Mouse (Mus musculus): ENCODE measurements around the gene Traf3ip3. TPM values are rescaled to one million over a fixed set of nuclear protein-coding genes. Genes with fewer than 3 reads are reported as not detected.
A peak's percentile ranks its signal among the peaks of the same experiment; 100 is the strongest.

Gene Traf3ip3
- total and polyA plus RNA-seq, 3 experiments, result 13.4 to 48.7 (median 14.1) TPM

GRCm38 (mm10) chr1:193174143-193174733 is 27.3 kb downstream of the Traf3ip3 start:
- TF ChIP-seq CTCF (IDR thresholded peaks at IDR 0.05; ENCODE audit: low read depth, low read length) (no peak), GATA2 (IDR thresholded peaks at IDR 0.05; ENCODE audit: borderline replicate concordance, low read depth, low read length) (no peak), GATA1 (IDR thresholded peaks at IDR 0.05; ENCODE audit: borderline replicate concordance, low read length) (no peak), TAL1 (conservative IDR thresholded peaks at IDR 0.05; ENCODE audit: low read depth, low read length) (no peak), POLR2AphosphoS5 (IDR thresholded peaks at IDR 0.05; ENCODE audit: insufficient replicate concordance, low read depth, low read length) (no peak)
- H3K27me3 ChIP-seq (ENCODE audit: insufficient read depth, low read length), result peaks cover 2% of the 10 kb centered on the region; the same call in 1 of the 2 replicates
- ATAC-seq (ENCODE audit: extremely low read depth, insufficient number of reproducible peaks, low FRiP score, poor library complexity, severe bottlenecking) (no peak), DNase-seq (ENCODE audit: low spot score) (no peak)
- H3K4me3 ChIP-seq (ENCODE audit: low read depth, low read length), result peak overlapping the region; percentile 79
- peaks cover 28% of the 10 kb centered on the region for H3K36me3 ChIP-seq (replicated peaks)
- H3K4me1 ChIP-seq (ENCODE audit: insufficient read depth, low read depth, low read length), result peaks cover 36% of the 10 kb centered on the region
- H3K9me3 ChIP-seq (replicated peaks), result no peaks in the 10 kb centered on the region

- peaks cover 36% of the 10 kb centered on the region for H3K4me1 ChIP-seq (ENCODE audit: insufficient read depth, low read depth, low read length)
- H3K27me3 ChIP-seq (ENCODE audit: insufficient read depth, low read length), result peaks cover 4% of the 10 kb centered on the region; the same call in 1 of the 2 replicates
- H3K36me3 ChIP-seq (replicated peaks), result peaks cover 28% of the 10 kb centered on the region
- no peaks in the 10 kb centered on the region for H3K9me3 ChIP-seq (replicated peaks)
- DNase-seq (ENCODE audit: low spot score), result no peak
- no peak for ATAC-seq (ENCODE audit: extremely low read depth, insufficient number of reproducible peaks, low FRiP score, poor library complexity, severe bottlenecking)
- TF ChIP-seq GATA1 (IDR thresholded peaks at IDR 0.05; ENCODE audit: borderline replicate concordance, low read length) (no peak), POLR2AphosphoS5 (IDR thresholded peaks at IDR 0.05; ENCODE audit: insufficient replicate concordance, low read depth, low read length) (no peak), TAL1 (conservative IDR thresholded peaks at IDR 0.05; ENCODE audit: low read depth, low read length) (no peak), CTCF (IDR thresholded peaks at IDR 0.05; ENCODE audit: low read depth, low read length) (no peak), GATA2 (IDR thresholded peaks at IDR 0.05; ENCODE audit: borderline replicate concordance, low read depth, low read length) (no peak)
- H3K4me3 ChIP-seq (ENCODE audit: low read depth, low read length), result peak overlapping the region; percentile 79
Measured at GRCm38 (mm10) chr1:193173810-193174129, 27.7 kb downstream of the Traf3ip3 start.

- Histone ChIP-seq H3K4me1 (ENCODE audit: insufficient read depth, low read depth, low read length) (peaks cover 36% of the 10 kb centered on the region), H3K27me3 (ENCODE audit: insufficient read depth, low read length) (peaks cover 6% of the 10 kb centered on the region), H3K36me3 (replicated peaks) (peaks cover 27% of the 10 kb centered on the region), H3K4me3 (ENCODE audit: low read depth, low read length) (peak overlapping the region; percentile 79), H3K9me3 (replicated peaks) (no peaks in the 10 kb centered on the region)
- DNase-seq (ENCODE audit: low spot score) (peak; percentile 87), ATAC-seq (ENCODE audit: extremely low read depth, insufficient number of reproducible peaks, low FRiP score, poor library complexity, severe bottlenecking) (peak; percentile 93)
- TF ChIP-seq GATA1 (IDR thresholded peaks at IDR 0.05; ENCODE audit: borderline replicate concordance, low read length) (no peak), POLR2AphosphoS5 (IDR thresholded peaks at IDR 0.05; ENCODE audit: insufficient replicate concordance, low read depth, low read length) (no peak), GATA2 (IDR thresholded peaks at IDR 0.05; ENCODE audit: borderline replicate concordance, low read depth, low read length) (no peak), CTCF (IDR thresholded peaks at IDR 0.05; ENCODE audit: low read depth, low read length) (no peak), TAL1 (conservative IDR thresholded peaks at IDR 0.05; ENCODE audit: low read depth, low read length) (no peak)
Measured at GRCm38 (mm10) chr1:193172991-193173809, 28.3 kb downstream of the Traf3ip3 start.

- Histone ChIP-seq H3K9me3 (replicated peaks) (no peaks in the 10 kb centered on the region), H3K4me3 (ENCODE audit: low read depth, low read length) (no peak overlapping the region), H3K4me1 (ENCODE audit: insufficient read depth, low read depth, low read length) (peaks cover 26% of the 10 kb centered on the region), H3K27me3 (ENCODE audit: insufficient read depth, low read length) (peaks cover 33% of the 10 kb centered on the region), H3K36me3 (replicated peaks) (peaks cover 12% of the 10 kb centered on the region)
- no peak for ATAC-seq (ENCODE audit: extremely low read depth, insufficient number of reproducible peaks, low FRiP score, poor library complexity, severe bottlenecking)
- no peak for DNase-seq (ENCODE audit: low spot score)
- TF ChIP-seq GATA2 (IDR thresholded peaks at IDR 0.05; ENCODE audit: borderline replicate concordance, low read depth, low read length) (no peak), TAL1 (conservative IDR thresholded peaks at IDR 0.05; ENCODE audit: low read depth, low read length) (no peak), CTCF (IDR thresholded peaks at IDR 0.05; ENCODE audit: low read depth, low read length) (no peak), POLR2AphosphoS5 (IDR thresholded peaks at IDR 0.05; ENCODE audit: insufficient replicate concordance, low read depth, low read length) (no peak), GATA1 (IDR thresholded peaks at IDR 0.05; ENCODE audit: borderline replicate concordance, low read length) (no peak)
Measured at GRCm38 (mm10) chr1:193169856-193170255, 31.6 kb downstream of the Traf3ip3 start.

GRCm38 (mm10) chr1:193169228-193169627 is 32.3 kb downstream of the Traf3ip3 start:
- no peak for TF ChIP-seq CTCF (IDR thresholded peaks at IDR 0.05; ENCODE audit: low read depth, low read length)
- no peak for TF ChIP-seq TAL1 (conservative IDR thresholded peaks at IDR 0.05; ENCODE audit: low read depth, low read length)
- TF ChIP-seq POLR2AphosphoS5 (IDR thresholded peaks at IDR 0.05; ENCODE audit: insufficient replicate concordance, low read depth, low read length), result no peak
- no peak for TF ChIP-seq GATA1 (IDR thresholded peaks at IDR 0.05; ENCODE audit: borderline replicate concordance, low read length)
- peaks cover 38% of the 10 kb centered on the region for H3K27me3 ChIP-seq (ENCODE audit: insufficient read depth, low read length)
- H3K4me1 ChIP-seq (ENCODE audit: insufficient read depth, low read depth, low read length), result peaks cover 20% of the 10 kb centered on the region
- no peak for DNase-seq (ENCODE audit: low spot score)
- H3K36me3 ChIP-seq (replicated peaks), result peaks cover 5% of the 10 kb centered on the region
- H3K9me3 ChIP-seq (replicated peaks), result no peaks in the 10 kb centered on the region
- no peak for ATAC-seq (ENCODE audit: extremely low read depth, insufficient number of reproducible peaks, low FRiP score, poor library complexity, severe bottlenecking)
- no peak overlapping the region for H3K4me3 ChIP-seq (ENCODE audit: low read depth, low read length)

- Histone ChIP-seq H3K36me3 (replicated peaks) (peaks cover 4% of the 10 kb centered on the region), H3K4me1 (ENCODE audit: insufficient read depth, low read depth, low read length) (peaks cover 13% of the 10 kb centered on the region), H3K9me3 (replicated peaks) (no peaks in the 10 kb centered on the region), H3K27me3 (ENCODE audit: insufficient read depth, low read length) (peaks cover 47% of the 10 kb centered on the region), H3K4me3 (ENCODE audit: low read depth, low read length) (no peak within 1 kb of the TSS)
- TF ChIP-seq GATA2 (IDR thresholded peaks at IDR 0.05; ENCODE audit: borderline replicate concordance, low read depth, low read length) (no peak), TAL1 (conservative IDR thresholded peaks at IDR 0.05; ENCODE audit: low read depth, low read length) (no peak), POLR2AphosphoS5 (IDR thresholded peaks at IDR 0.05; ENCODE audit: insufficient replicate concordance, low read depth, low read length) (no peak), CTCF (IDR thresholded peaks at IDR 0.05; ENCODE audit: low read depth, low read length) (no peak), GATA1 (IDR thresholded peaks at IDR 0.05; ENCODE audit: borderline replicate concordance, low read length) (no peak)
- no peak for DNase-seq (ENCODE audit: low spot score)
- no peak for ATAC-seq (ENCODE audit: extremely low read depth, insufficient number of reproducible peaks, low FRiP score, poor library complexity, severe bottlenecking)
Measured at GRCm38 (mm10) chr1:193167746-193168145, 33.8 kb downstream of the Traf3ip3 start, which contains the start of gene A130010J15Rik. Gene A130010J15Rik, plus strand, starts transcription at chr1:193168046.

Measured in G1E (cell line).